8 mouse cellular contexts compared by ENCODE assay signal in the genomic region with DNA sequence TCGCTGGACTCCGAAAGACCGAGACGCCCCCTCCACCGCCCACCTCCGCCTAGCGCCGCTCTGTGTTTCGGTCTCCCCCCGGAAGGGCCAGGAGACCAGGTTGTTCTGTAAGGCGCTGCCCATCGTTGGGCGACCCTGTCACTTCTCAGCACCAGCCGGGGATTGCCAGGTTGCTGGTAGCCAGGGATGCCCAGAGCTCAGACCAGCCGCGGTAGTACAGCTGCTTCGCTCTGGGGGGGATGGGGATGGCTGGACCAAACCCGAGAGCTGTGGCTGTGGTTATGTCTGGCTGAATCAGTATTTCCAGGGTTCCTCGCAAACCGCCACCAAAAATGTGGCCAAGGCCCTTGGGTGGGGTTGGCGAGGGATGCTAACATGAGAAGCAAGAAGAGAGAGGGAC. TPM values are rescaled to one million over a fixed set of nuclear protein-coding genes. Genes with fewer than 3 reads are reported as not detected.
A peak's percentile ranks its signal among the peaks of the same experiment; 100 is the strongest.
DNase-seq lines count a peak whose midpoint lies in the region; ATAC-seq and TF ChIP-seq lines count a peak whose summit lies in the region.

No protein-coding gene starts in this region.

- no peak overlapping the region for H3K27ac ChIP-seq in kidney, embryonic 15.5 days
- peak overlapping the region; percentile 90 for H3K27ac ChIP-seq in cortical plate, adult 2 months (ENCODE audit: insufficient read depth, low read length)
- H3K27ac ChIP-seq in hindbrain, postnatal 0 days, result peak overlapping the region; percentile 77
- peak overlapping the region; percentile 75 for H3K27ac ChIP-seq in midbrain, postnatal 0 days (ENCODE audit: low read depth, low read length)

- under 1% methylated on average over 21 of the region's 21 CpGs for WGBS in kidney, embryonic 15.5 days
- 0% methylated on average over 21 of the region's 21 CpGs for WGBS in hindbrain, postnatal 0 days
- 1% methylated on average over 21 of the region's 21 CpGs for WGBS in midbrain, postnatal 0 days

- H3K9ac ChIP-seq in kidney, embryonic 15.5 days, result peak overlapping the region; percentile 37
- peak overlapping the region; percentile 54 for H3K9ac ChIP-seq in hindbrain, postnatal 0 days (replicated peaks; ENCODE audit: low read length)
- H3K9ac ChIP-seq in midbrain, postnatal 0 days (replicated peaks; ENCODE audit: low read length, poor library complexity, severe bottlenecking), result peak overlapping the region; percentile 60

- no peak for TF ChIP-seq CTCF in cortical plate, adult 2 months (IDR thresholded peaks at IDR 0.05; ENCODE audit: extremely low read depth, insufficient read depth, low read length)
- TF ChIP-seq CTCF in hindbrain, postnatal 0 days (IDR thresholded peaks at IDR 0.05; ENCODE audit: low read depth), result 0 out of 2 replicates have a peak, but pooled peaks have one; percentile 15
- TF ChIP-seq CTCF in midbrain, postnatal 0 days (IDR thresholded peaks at IDR 0.05), result peak; percentile 18

- H3K4me1 ChIP-seq in kidney, embryonic 15.5 days, result peaks cover 38% of the 10 kb centered on the region
- H3K4me1 ChIP-seq in cortical plate, adult 2 months (ENCODE audit: control insufficient read depth, insufficient read depth, low read length), result 0 out of 2 replicates have a peak, but pooled peaks cover 2% of the 10 kb centered on the region
- peaks cover 12% of the 10 kb centered on the region for H3K4me1 ChIP-seq in hindbrain, postnatal 0 days (ENCODE audit: insufficient read depth, low read length)
- H3K4me1 ChIP-seq in midbrain, postnatal 0 days (ENCODE audit: insufficient read depth, low read length), result peaks cover 16% of the 10 kb centered on the region

- no peaks in the 10 kb centered on the region for H3K36me3 ChIP-seq in kidney, embryonic 15.5 days
- H3K36me3 ChIP-seq in hindbrain, postnatal 0 days (ENCODE audit: insufficient read depth, low read length), result no peaks in the 10 kb centered on the region
- H3K36me3 ChIP-seq in midbrain, postnatal 0 days (ENCODE audit: insufficient read depth, low read length), result no peaks in the 10 kb centered on the region

- no peaks in the 10 kb centered on the region for H3K9me3 ChIP-seq in kidney, embryonic 15.5 days (replicated peaks)
- H3K9me3 ChIP-seq in hindbrain, postnatal 0 days (ENCODE audit: low read length), result no peaks in the 10 kb centered on the region
- H3K9me3 ChIP-seq in midbrain, postnatal 0 days (ENCODE audit: low read length), result no peaks in the 10 kb centered on the region

- peak overlapping the region; percentile 61 for H3K4me3 ChIP-seq in kidney, embryonic 15.5 days (replicated peaks)
- peak overlapping the region; percentile 80 for H3K4me3 ChIP-seq in cortical plate, adult 2 months (ENCODE audit: insufficient read depth, low read length)
- peak overlapping the region; percentile 75 for H3K4me3 ChIP-seq in hindbrain, postnatal 0 days (ENCODE audit: low read length)
- peak overlapping the region; percentile 69 for H3K4me3 ChIP-seq in midbrain, postnatal 0 days (ENCODE audit: low read depth, low read length)

- H3K4me2 ChIP-seq in kidney, embryonic 15.5 days, result peak overlapping the region; percentile 98
- H3K4me2 ChIP-seq in hindbrain, postnatal 0 days (ENCODE audit: low read depth, low read length), result peak overlapping the region; percentile 94
- peak overlapping the region; percentile 99 for H3K4me2 ChIP-seq in midbrain, postnatal 0 days (ENCODE audit: low read depth, low read length, poor library complexity, severe bottlenecking)

- no peak for ATAC-seq in kidney, embryonic 15.5 days (replicated peaks; ENCODE audit: low FRiP score)
- no peak; the same call in 1 of the 2 replicates for ATAC-seq in hindbrain, postnatal 0 days
- peak; percentile 55 for ATAC-seq in midbrain, postnatal 0 days (ENCODE audit: low FRiP score)

- H3K27me3 ChIP-seq in kidney, embryonic 15.5 days, result peaks cover 21% of the 10 kb centered on the region
- H3K27me3 ChIP-seq in hindbrain, postnatal 0 days (ENCODE audit: insufficient read depth, low read length), result no peaks in the 10 kb centered on the region
- no peaks in the 10 kb centered on the region for H3K27me3 ChIP-seq in midbrain, postnatal 0 days (ENCODE audit: insufficient read depth, low read length)

- DNase-seq in kidney, postnatal 4 days, result no peak
- DNase-seq in hindbrain, postnatal 0 days (ENCODE audit: low spot score), result no peak
- DNase-seq in midbrain, postnatal 0 days (ENCODE audit: low spot score), result no peak
- DNase-seq in layer of hippocampus, adult 11-12 months (ENCODE audit: low spot score), result no peak
- no peak for DNase-seq in adrenal gland, adult 2 months
- no peak for DNase-seq in cerebellum, postnatal 36 days

- no peak for TF ChIP-seq POLR2A in cortical plate, adult 2 months (IDR thresholded peaks at IDR 0.05; ENCODE audit: extremely low read depth, insufficient read depth, low read length)

RNA-seq across cellular contexts. Expression of a gene that starts 0.5 kb away (rescaled TPM):
- 4.3 and 5.1 TPM in 2 replicates for polyA plus RNA-seq in kidney, embryonic 15.5 days (2015; fragmentation: Nextera tagmentation; extraction: Ambion mirVana)
- 18.9 and 20.5 TPM in 2 replicates for polyA plus RNA-seq in cortical plate, adult 2 months (2012; rRNA removed)
- total RNA-seq in hindbrain, postnatal 0 days (2014; rRNA removed), result 36.1 and 40.5 TPM in 2 replicates
- 5.8 and 7.1 TPM in 2 replicates for polyA plus RNA-seq in hindbrain, postnatal 0 days (2015; fragmentation: Nextera tagmentation; extraction: Ambion mirVana)
- total RNA-seq in midbrain, postnatal 0 days (2014; rRNA removed), result 17.1 and 28.7 TPM in 2 replicates
- polyA plus RNA-seq in midbrain, postnatal 0 days (2015; fragmentation: Nextera tagmentation; extraction: Ambion mirVana), result 2.7 and 3.4 TPM in 2 replicates
- total RNA-seq in adrenal gland, adult 2 months (2021), result 10 to 100 TPM; 13.3 to 28.2 TPM
- polyA plus RNA-seq in adrenal gland, adult 2 months (2012; rRNA removed), result 17.0 and 17.4 TPM in 2 replicates
